Mouse (Mus musculus) left cerebral cortex, adult 2 months (tissue): ENCODE results near the gene Ccdc27. TPM values are rescaled to one million over a fixed set of nuclear protein-coding genes. Genes with fewer than 3 reads are reported as not detected.

Experiments
- DNase-seq, 2 experiments: peaks; one replicate each; pipeline ENCODE4 v3.0.0; 2021 to 2022; ENCODE audit warnings: low spot score in 2 of 2, mixed read lengths in 1 of 2; ENCODE audit errors: extremely low spot score in 1 of 2
- H3K27ac ChIP-seq: fragments of 200-600 bp; 2 replicates; pipeline ENCODE4 v1.8.1; 2022
- H3K4me3 ChIP-seq: fragments of 200-600 bp; 2 replicates; pipeline ENCODE4 v1.8.1; 2022
- CTCF ChIP-seq: fragments of 200-600 bp; IDR thresholded peaks from 2 replicates; pipeline ENCODE4 v1.8.1; 2022; ENCODE audit warnings: antibody characterized with exemption, mild to moderate bottlenecking, moderate library complexity
- intact Hi-C: fragments of 180-260 bp; cut with DNase I; formaldehyde crosslinking; loops from one replicate; pipeline ENCODE4 v1.15.1; 2025
- long read RNA-seq, 2 experiments: library from polyadenylated mRNA; stranded (forward); transcript quantifications; one replicate each; pipeline ENCODE4 v2.0.0; 2021; ENCODE audit warnings: borderline mapping rate in 2 of 2
- total RNA-seq, 2 experiments: library from RNA; stranded (reverse); gene quantifications; 2 replicates each; pipeline ENCODE4 v1.2.3; 2021

Ccdc27 gene
- total RNA-seq = not detected
- long read RNA-seq, experiment 1 = 0 reads
- long read RNA-seq, experiment 2 = 0 reads

GRCm38 (mm10) chr4:154042577-154042976 is at the start of gene Ccdc27:
Gene Ccdc27, minus strand, starts transcription at chr4:154042677.
- intact Hi-C loops = no loop called here
- no peak for TF ChIP-seq CTCF
- H3K4me3 ChIP-seq = no peak within 1 kb of the TSS
- no peak for DNase-seq
- no peak within 1 kb of the TSS for H3K27ac ChIP-seq

- no peak for DNase-seq
- intact Hi-C loops = no loop called here
- Histone ChIP-seq H3K27ac (no peak overlapping the region), H3K4me3 (no peak overlapping the region)
- TF ChIP-seq CTCF = no peak
Observed at GRCm38 (mm10) chr4:154091356-154091755, 48.9 kb upstream of the Ccdc27 start.

- H3K27ac ChIP-seq = no peak overlapping the region
- TF ChIP-seq CTCF = peak; percentile 11
- no peak for DNase-seq
- intact Hi-C loops = no loop called here
- no peak overlapping the region for H3K4me3 ChIP-seq
Observed at GRCm38 (mm10) chr4:154089205-154089604, 46.7 kb upstream of the Ccdc27 start.

- intact Hi-C loops = no loop called here
- DNase-seq = no peak
Observed at GRCm38 (mm10) chr4:154086436-154086835, 44.0 kb upstream of the Ccdc27 start.

GRCm38 (mm10) chr4:154085856-154086255 is 43.4 kb upstream of the Ccdc27 start:
- Histone ChIP-seq H3K27ac (no peak overlapping the region), H3K4me3 (no peak overlapping the region)
- TF ChIP-seq CTCF = no peak
- DNase-seq = no peak
- intact Hi-C loops = no loop called here

More at GRCm38 (mm10) chr4:154086436-154086835, 44.0 kb upstream of the Ccdc27 start:
- Histone ChIP-seq H3K27ac (no peak overlapping the region), H3K4me3 (no peak overlapping the region)
- no peak for TF ChIP-seq CTCF

GRCm38 (mm10) chr4:154081974-154082373 is 39.5 kb upstream of the Ccdc27 start:
- no peak for TF ChIP-seq CTCF
- Histone ChIP-seq H3K4me3 (no peak overlapping the region), H3K27ac (no peak overlapping the region)
- no peak for DNase-seq
- intact Hi-C loops = no loop called here

- intact Hi-C loops = no loop called here
- no peak for TF ChIP-seq CTCF
- Histone ChIP-seq H3K27ac (no peak overlapping the region), H3K4me3 (no peak overlapping the region)
- DNase-seq = no peak
Observed at GRCm38 (mm10) chr4:154081021-154081420, 38.5 kb upstream of the Ccdc27 start.

GRCm38 (mm10) chr4:154080211-154080610 is 37.7 kb upstream of the Ccdc27 start:
- DNase-seq = peak in 1 of 2 experiments; percentile 17
- H3K4me3 ChIP-seq = no peak overlapping the region
- no peak overlapping the region for H3K27ac ChIP-seq
- TF ChIP-seq CTCF = no peak
- intact Hi-C loops = no loop called here

GRCm38 (mm10) chr4:154071941-154072340 is 29.5 kb upstream of the Ccdc27 start:
- no peak overlapping the region for H3K4me3 ChIP-seq
- no peak overlapping the region for H3K27ac ChIP-seq
- no peak for DNase-seq
- no peak for TF ChIP-seq CTCF
- intact Hi-C loops = loop anchor here (5.0 kb wide), 1 partner anchor 230 kb away; the partner anchor contains the start of gene Arhgef16

- Histone ChIP-seq H3K4me3 (no peak overlapping the region), H3K27ac (no peak overlapping the region)
- no peak for TF ChIP-seq CTCF
- intact Hi-C loops = loop anchor here (5.0 kb wide), 1 partner anchor 231 kb away; the partner anchor contains the start of gene Arhgef16
- DNase-seq = no peak
Observed at GRCm38 (mm10) chr4:154071521-154071920, 29.0 kb upstream of the Ccdc27 start.

- intact Hi-C loops = loop anchor here (5.0 kb wide), 1 partner anchor 231 kb away; the partner anchor contains the start of gene Arhgef16
- Histone ChIP-seq H3K4me3 (no peak overlapping the region), H3K27ac (no peak overlapping the region)
- peak; percentile 24 for TF ChIP-seq CTCF
- DNase-seq = no peak
Observed at GRCm38 (mm10) chr4:154070896-154071295, 28.4 kb upstream of the Ccdc27 start.

- Histone ChIP-seq H3K27ac (no peak overlapping the region), H3K4me3 (no peak overlapping the region)
- intact Hi-C loops = loop anchor here (1.0 to 2.0 kb wide), 2 partner anchors 40 to 96 kb away; partner anchors contain the start of gene Tprgl
- TF ChIP-seq CTCF = peak; percentile 69
- peak in 1 of 2 experiments; percentile 43 for DNase-seq
Observed at GRCm38 (mm10) chr4:154064827-154065773, 22.6 kb upstream of the Ccdc27 start.

GRCm38 (mm10) chr4:154057696-154058095 is 15.2 kb upstream of the Ccdc27 start:
- DNase-seq = no peak
- intact Hi-C loops = no loop called here
- TF ChIP-seq CTCF = no peak

More at GRCm38 (mm10) chr4:154057696-154058095, 15.2 kb upstream of the Ccdc27 start:
- no peak overlapping the region for H3K27ac ChIP-seq
- no peak overlapping the region for H3K4me3 ChIP-seq
